Mouse (Mus musculus): ENCODE measurements at regions not wholly inside any gene's neighbourhood (a gene's known extent, or its start where the extent isn't known, plus 50 kb on each side); places are given as distances from the start of the nearest gene placed in this dataset.

DNA sequence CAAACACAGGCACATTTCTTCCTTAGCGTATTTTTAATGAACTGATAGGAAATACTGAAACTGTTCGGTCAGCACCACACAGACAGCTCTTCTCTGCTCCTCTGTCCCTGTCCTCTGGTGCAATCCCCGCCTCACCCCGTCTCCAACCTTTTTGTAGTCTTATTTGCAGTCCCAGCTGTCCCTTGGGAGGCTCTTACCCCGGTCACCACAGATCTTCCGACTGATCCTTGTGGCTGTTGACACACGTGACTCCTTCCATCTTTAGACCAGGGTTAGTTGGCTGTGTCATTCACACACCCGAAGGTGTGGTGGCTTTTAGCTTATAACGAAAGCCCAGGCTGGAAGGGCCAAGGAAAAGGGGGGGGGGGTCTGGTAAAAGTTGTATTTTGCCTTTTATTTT is 56.4 kb downstream of the Cyp26a1 start:
- Histone ChIP-seq H3K4me2 (replicated peaks) (no peak overlapping the region), H3K27ac (replicated peaks) (no peak overlapping the region), H3K27me3 (no peaks in the 10 kb centered on the region), H3K36me3 (no peaks in the 10 kb centered on the region), H3K9me3 (replicated peaks) (no peaks in the 10 kb centered on the region), H3K9ac (no peak overlapping the region), H3K4me3 (replicated peaks) (no peak overlapping the region), H3K4me1 (no peaks in the 10 kb centered on the region)
- no peak for ATAC-seq (ENCODE audit: insufficient number of reproducible peaks, low FRiP score, low TSS enrichment, low read depth)
- 81% methylated on average over 9 of the region's 9 CpGs for WGBS

GRCm38 (mm10) chr19:37755372-37755771 is 57.8 kb downstream of the Cyp26a1 start:
- no peaks in the 10 kb centered on the region for H3K27me3 ChIP-seq
- no peak for ATAC-seq (ENCODE audit: insufficient number of reproducible peaks, low FRiP score, low TSS enrichment, low read depth)
- WGBS = 87% methylated on average over 3 of the region's 3 CpGs
- no peak overlapping the region for H3K27ac ChIP-seq (replicated peaks)
- H3K4me2 ChIP-seq (replicated peaks) = no peak overlapping the region
- H3K9ac ChIP-seq = no peak overlapping the region
- H3K4me3 ChIP-seq (replicated peaks) = no peak overlapping the region
- no peaks in the 10 kb centered on the region for H3K36me3 ChIP-seq
- no peaks in the 10 kb centered on the region for H3K9me3 ChIP-seq (replicated peaks)
- H3K4me1 ChIP-seq = no peaks in the 10 kb centered on the region

- Histone ChIP-seq H3K4me2 (replicated peaks) (no peak overlapping the region), H3K9ac (no peak overlapping the region), H3K27me3 (no peaks in the 10 kb centered on the region), H3K27ac (replicated peaks) (no peak overlapping the region), H3K4me1 (no peaks in the 10 kb centered on the region), H3K36me3 (no peaks in the 10 kb centered on the region), H3K4me3 (replicated peaks) (no peak overlapping the region), H3K9me3 (replicated peaks) (no peaks in the 10 kb centered on the region)
- no peak for ATAC-seq (ENCODE audit: insufficient number of reproducible peaks, low FRiP score, low TSS enrichment, low read depth)
- WGBS = 82% methylated on average over 4 of the region's 4 CpGs
Observed at GRCm38 (mm10) chr19:37769376-37769775, 71.8 kb downstream of the Cyp26a1 start.

DNA sequence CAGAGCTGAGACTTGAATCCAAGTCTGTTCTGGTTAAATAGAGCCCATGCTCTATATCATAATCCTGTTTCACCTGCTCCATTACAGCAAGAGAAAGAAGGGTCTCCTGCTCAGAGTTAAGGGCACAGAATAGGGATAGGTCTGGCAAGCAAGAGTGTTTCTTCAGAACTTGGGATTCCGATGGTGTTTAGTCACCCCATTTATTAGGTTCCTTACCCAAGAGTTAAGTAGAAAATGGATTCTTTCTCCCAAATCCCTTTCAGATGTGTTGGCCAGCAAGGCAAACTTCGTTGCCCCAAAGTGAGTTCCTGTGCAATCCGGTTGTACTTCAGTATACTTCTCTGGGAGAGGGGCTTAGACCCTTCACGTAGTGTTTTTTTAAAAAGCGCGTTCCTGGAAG is 74.4 kb downstream of the Cyp26a1 start:
- WGBS = 84% methylated on average over 6 of the region's 6 CpGs

DNA sequence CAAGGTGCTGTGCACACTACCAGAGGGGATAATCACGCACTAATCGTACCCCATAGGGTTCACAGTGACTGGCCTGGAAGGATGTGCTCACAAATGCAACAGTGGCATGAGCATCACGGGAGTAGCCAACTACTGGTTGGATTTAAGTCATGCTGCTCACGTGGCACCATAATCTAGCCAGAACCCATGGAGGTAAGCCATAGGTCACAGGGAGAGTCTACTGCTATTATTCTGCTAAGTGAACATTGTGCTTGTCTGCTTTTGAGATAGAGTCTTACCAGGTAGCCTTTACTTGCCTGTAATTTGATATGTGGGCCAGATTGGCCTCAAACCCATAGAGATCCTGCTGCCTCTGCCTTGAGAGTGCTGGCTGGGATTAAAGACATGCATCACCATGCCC is 77.0 kb downstream of the Cyp26a1 start:
- Histone ChIP-seq H3K9me3 (replicated peaks) (no peaks in the 10 kb centered on the region), H3K27me3 (no peaks in the 10 kb centered on the region), H3K9ac (no peak overlapping the region), H3K4me1 (no peaks in the 10 kb centered on the region), H3K36me3 (no peaks in the 10 kb centered on the region), H3K4me2 (replicated peaks) (no peak overlapping the region), H3K27ac (replicated peaks) (no peak overlapping the region), H3K4me3 (replicated peaks) (no peak overlapping the region)
- 88% methylated on average over 4 of the region's 4 CpGs for WGBS
- ATAC-seq (ENCODE audit: insufficient number of reproducible peaks, low FRiP score, low TSS enrichment, low read depth) = no peak

More for the DNA sequence above, 74.4 kb downstream of the Cyp26a1 start:
- Histone ChIP-seq H3K4me1 (no peaks in the 10 kb centered on the region), H3K4me3 (replicated peaks) (no peak overlapping the region), H3K27ac (replicated peaks) (no peak overlapping the region), H3K9ac (no peak overlapping the region), H3K36me3 (no peaks in the 10 kb centered on the region), H3K4me2 (replicated peaks) (no peak overlapping the region), H3K9me3 (replicated peaks) (no peaks in the 10 kb centered on the region), H3K27me3 (no peaks in the 10 kb centered on the region)
- ATAC-seq (ENCODE audit: insufficient number of reproducible peaks, low FRiP score, low TSS enrichment, low read depth) = no peak

- 89% methylated on average over 1 of the region's 1 CpGs for WGBS
- Histone ChIP-seq H3K27me3 (no peaks in the 10 kb centered on the region), H3K4me3 (replicated peaks) (no peak overlapping the region), H3K36me3 (no peaks in the 10 kb centered on the region), H3K27ac (replicated peaks) (no peak overlapping the region), H3K9ac (no peak overlapping the region), H3K9me3 (replicated peaks) (no peaks in the 10 kb centered on the region), H3K4me2 (replicated peaks) (no peak overlapping the region), H3K4me1 (no peaks in the 10 kb centered on the region)
- no peak for ATAC-seq (ENCODE audit: insufficient number of reproducible peaks, low FRiP score, low TSS enrichment, low read depth)
Observed at GRCm38 (mm10) chr19:37774966-37775365, 77.4 kb downstream of the Cyp26a1 start.

- H3K27ac ChIP-seq (replicated peaks) = no peak overlapping the region
Observed at GRCm38 (mm10) chr19:37777961-37778360, 80.4 kb downstream of the Cyp26a1 start.

DNA sequence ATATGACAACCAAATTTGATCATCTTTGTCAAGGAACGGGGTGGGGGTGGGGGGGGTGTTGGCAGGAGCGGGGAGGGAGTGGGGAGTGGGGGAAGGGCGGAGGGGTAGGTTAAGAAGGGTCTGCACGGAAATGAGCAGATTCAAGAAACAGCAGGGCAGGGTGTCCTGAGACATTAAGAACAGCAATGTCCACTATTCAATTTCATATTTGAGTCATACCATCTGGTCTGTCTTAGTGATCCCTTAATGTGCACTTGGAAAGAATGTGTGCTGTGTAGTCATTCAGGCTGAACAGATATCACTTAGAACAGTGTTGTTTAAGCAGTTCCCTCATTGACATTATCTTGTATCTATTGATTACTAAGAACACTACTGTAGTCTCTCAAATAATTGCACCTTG is 81.0 kb downstream of the Cyp26a1 start:
- H3K4me3 ChIP-seq (replicated peaks) = no peak overlapping the region
- H3K9me3 ChIP-seq (replicated peaks) = no peaks in the 10 kb centered on the region
- no peak overlapping the region for H3K4me2 ChIP-seq (replicated peaks)
- no peak overlapping the region for H3K27ac ChIP-seq (replicated peaks)
- H3K27me3 ChIP-seq = no peaks in the 10 kb centered on the region
- no peak for ATAC-seq (ENCODE audit: insufficient number of reproducible peaks, low FRiP score, low TSS enrichment, low read depth)
- no peaks in the 10 kb centered on the region for H3K4me1 ChIP-seq
- H3K36me3 ChIP-seq = no peaks in the 10 kb centered on the region
- WGBS = 84% methylated on average over 4 of the region's 4 CpGs
- no peak overlapping the region for H3K9ac ChIP-seq

More at GRCm38 (mm10) chr19:37777961-37778360, 80.4 kb downstream of the Cyp26a1 start:
- H3K27me3 ChIP-seq = no peaks in the 10 kb centered on the region
- H3K4me2 ChIP-seq (replicated peaks) = no peak overlapping the region
- H3K36me3 ChIP-seq = no peaks in the 10 kb centered on the region
- H3K4me1 ChIP-seq = no peaks in the 10 kb centered on the region
- H3K4me3 ChIP-seq (replicated peaks) = no peak overlapping the region
- no peaks in the 10 kb centered on the region for H3K9me3 ChIP-seq (replicated peaks)
- 54% methylated on average over 6 of the region's 6 CpGs for WGBS
- no peak overlapping the region for H3K9ac ChIP-seq
- 0 out of 2 replicates have a peak, but pooled peaks have one; percentile 24 for ATAC-seq (ENCODE audit: insufficient number of reproducible peaks, low FRiP score, low TSS enrichment, low read depth)

GRCm38 (mm10) chr19:37788540-37788939 is 90.9 kb downstream of the Cyp26a1 start:
- 83% methylated on average over 3 of the region's 3 CpGs for WGBS
- no peak for ATAC-seq (ENCODE audit: insufficient number of reproducible peaks, low FRiP score, low TSS enrichment, low read depth)

DNA sequence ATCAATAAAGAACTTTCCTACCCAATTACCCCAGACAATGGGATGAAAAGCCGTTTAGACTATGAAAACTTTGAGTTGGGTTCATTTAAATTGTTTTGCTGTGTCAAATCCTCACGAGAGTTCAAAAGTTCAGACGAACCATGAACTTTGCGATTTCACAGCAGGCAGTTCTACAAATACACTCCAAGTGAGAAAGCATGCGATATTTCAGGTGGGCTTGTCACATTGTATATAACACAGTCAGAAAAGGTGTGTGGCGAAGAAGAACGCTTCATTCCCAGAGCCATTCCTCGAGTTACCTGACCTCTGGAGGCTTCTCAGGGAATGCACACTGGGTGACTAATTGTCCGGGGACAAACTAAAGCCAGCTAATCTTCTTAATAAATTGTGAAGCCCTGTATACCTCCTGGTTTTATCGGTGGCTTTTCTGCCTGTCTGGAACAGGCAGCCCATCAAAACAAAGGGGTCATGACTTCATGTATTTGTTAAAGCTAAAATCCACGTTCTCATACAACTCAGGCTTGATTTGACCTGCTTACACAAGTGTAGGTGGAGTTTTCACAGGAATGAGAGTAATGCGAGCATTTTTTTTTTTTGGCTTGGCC is 92.1 kb downstream of the Cyp26a1 start:
- Histone ChIP-seq H3K27ac (replicated peaks) (no peak overlapping the region), H3K4me3 (replicated peaks) (no peak overlapping the region), H3K4me2 (replicated peaks) (no peak overlapping the region), H3K9me3 (replicated peaks) (no peaks in the 10 kb centered on the region), H3K36me3 (no peaks in the 10 kb centered on the region), H3K4me1 (no peaks in the 10 kb centered on the region), H3K9ac (no peak overlapping the region), H3K27me3 (no peaks in the 10 kb centered on the region)
- 44% methylated on average over 12 of the region's 12 CpGs for WGBS
- ATAC-seq (ENCODE audit: insufficient number of reproducible peaks, low FRiP score, low TSS enrichment, low read depth) = no peak

More at GRCm38 (mm10) chr19:37788540-37788939, 90.9 kb downstream of the Cyp26a1 start:
- H3K9ac ChIP-seq = no peak overlapping the region
- H3K9me3 ChIP-seq (replicated peaks) = no peaks in the 10 kb centered on the region
- H3K4me3 ChIP-seq (replicated peaks) = no peak overlapping the region
- H3K4me1 ChIP-seq = no peaks in the 10 kb centered on the region
- H3K4me2 ChIP-seq (replicated peaks) = no peak overlapping the region
- no peak overlapping the region for H3K27ac ChIP-seq (replicated peaks)
- H3K27me3 ChIP-seq = no peaks in the 10 kb centered on the region
- no peaks in the 10 kb centered on the region for H3K36me3 ChIP-seq

DNA sequence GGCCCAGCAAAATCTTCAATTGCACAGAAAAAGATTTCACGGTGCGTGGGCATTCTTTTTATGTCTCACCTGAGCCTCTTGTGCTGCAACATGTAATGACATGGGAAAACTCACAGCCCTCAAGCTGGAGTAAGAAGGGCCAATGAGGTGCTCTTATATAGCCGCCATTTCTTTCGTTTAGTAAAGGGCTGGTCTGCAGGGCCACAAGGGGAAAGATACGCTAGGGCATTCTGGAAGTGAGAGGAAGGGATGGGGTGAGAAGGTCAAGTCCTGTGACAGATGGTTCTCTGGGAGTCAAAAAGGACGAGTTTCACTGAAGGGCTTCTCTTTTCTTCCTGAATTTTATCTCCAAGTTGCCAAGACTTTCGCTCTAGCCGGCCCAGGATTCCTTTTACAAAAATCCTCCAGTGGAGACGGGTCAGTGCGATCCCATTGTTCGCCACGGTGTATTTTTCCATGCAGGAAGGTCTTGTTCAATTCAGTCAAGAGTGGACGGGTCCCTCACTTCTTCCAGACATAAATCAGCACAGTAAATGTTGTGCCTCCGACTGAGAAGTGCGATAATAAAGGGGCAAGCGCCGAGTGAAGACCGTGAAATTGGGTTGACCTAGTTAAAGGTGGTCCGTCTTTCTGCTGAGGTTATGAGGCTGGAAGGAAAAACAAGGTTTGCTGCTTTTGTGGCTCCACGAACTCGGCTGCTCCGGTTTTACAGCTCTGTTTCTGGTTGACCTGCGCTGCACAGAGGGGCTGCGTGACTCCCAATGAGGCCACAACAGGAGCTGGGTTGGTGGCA is 92.9 kb downstream of the Cyp26a1 start:
- Histone ChIP-seq H3K27ac (replicated peaks) (no peak overlapping the region), H3K36me3 (no peaks in the 10 kb centered on the region), H3K27me3 (no peaks in the 10 kb centered on the region), H3K4me3 (replicated peaks) (no peak overlapping the region), H3K4me2 (replicated peaks) (no peak overlapping the region), H3K9ac (no peak overlapping the region), H3K4me1 (no peaks in the 10 kb centered on the region), H3K9me3 (replicated peaks) (no peaks in the 10 kb centered on the region)
- no peak for ATAC-seq (ENCODE audit: insufficient number of reproducible peaks, low FRiP score, low TSS enrichment, low read depth)
- WGBS = 47% methylated on average over 24 of the region's 24 CpGs

GRCm38 (mm10) chr19:37793176-37793575 is 95.6 kb downstream of the Cyp26a1 start:
- Histone ChIP-seq H3K9ac (no peak overlapping the region), H3K27me3 (no peaks in the 10 kb centered on the region), H3K27ac (replicated peaks) (no peak overlapping the region), H3K4me2 (replicated peaks) (no peak overlapping the region), H3K4me1 (no peaks in the 10 kb centered on the region), H3K9me3 (replicated peaks) (no peaks in the 10 kb centered on the region), H3K4me3 (replicated peaks) (no peak overlapping the region), H3K36me3 (no peaks in the 10 kb centered on the region)
- WGBS = 82% methylated on average over 9 of the region's 9 CpGs
- no peak for ATAC-seq (ENCODE audit: insufficient number of reproducible peaks, low FRiP score, low TSS enrichment, low read depth)
